Comparison of ENCODE assay signal across 8 mouse cellular contexts in genomic region chr1:43358191-43358590, GRCm38 (mm10).
DNase-seq lines count a peak whose midpoint lies in the region; ATAC-seq and TF ChIP-seq lines count a peak whose summit lies in the region.

No protein-coding gene starts in this region.

- H3K36me3 ChIP-seq in C2C12 (ENCODE audit: control insufficient read depth, insufficient read depth): no peaks in the 10 kb centered on the region
- no peaks in the 10 kb centered on the region for H3K36me3 ChIP-seq in forebrain, embryonic 12.5 days (replicated peaks)
- no peaks in the 10 kb centered on the region for H3K36me3 ChIP-seq in lung, embryonic 16.5 days (ENCODE audit: control insufficient read depth, insufficient read depth, low read length)

- no peak overlapping the region for H3K4me3 ChIP-seq in C2C12 (ENCODE audit: insufficient read depth, poor library complexity, severe bottlenecking)
- H3K4me3 ChIP-seq in forebrain, embryonic 12.5 days (replicated peaks): no peak overlapping the region
- no peak overlapping the region for H3K4me3 ChIP-seq in lung, embryonic 16.5 days (ENCODE audit: low read length)

- H3K9ac ChIP-seq in forebrain, embryonic 12.5 days: no peak overlapping the region
- no peak overlapping the region for H3K9ac ChIP-seq in lung, embryonic 16.5 days (ENCODE audit: low read length)

- no peak overlapping the region for H3K4me2 ChIP-seq in forebrain, embryonic 12.5 days
- H3K4me2 ChIP-seq in lung, embryonic 16.5 days (ENCODE audit: low read depth, low read length): no peak overlapping the region

- peak; percentile 89; the same call in 1 of the 2 replicates for ATAC-seq in forebrain, embryonic 12.5 days (ENCODE audit: low FRiP score)
- ATAC-seq in lung, embryonic 16.5 days (ENCODE audit: low read depth): peak; percentile 40; the same call in 1 of the 2 replicates
- no peak for ATAC-seq in inflammation-experienced regulatory T-cells, adult 6 months
- ATAC-seq in megakaryocyte, adult 5-6 weeks (ENCODE audit: poor library complexity, severe bottlenecking): no peak

- no peak overlapping the region for H3ac ChIP-seq in C2C12 (ENCODE audit: control insufficient read depth, insufficient read length, low read depth)

- DNase-seq in brain, embryonic 14.5 days (ENCODE audit: low read depth): peak; percentile 92
- peak; percentile 45 to 57 for DNase-seq in kidney, postnatal 25 days
- peak; percentile 15 for DNase-seq in retina, adult 2 months (ENCODE audit: low read depth, low spot score)

- no peaks in the 10 kb centered on the region for H3K79me3 ChIP-seq in C2C12 (ENCODE audit: low read depth)

- H3K27me3 ChIP-seq in C2C12 (ENCODE audit: control insufficient read depth, insufficient read depth, insufficient read length): no peaks in the 10 kb centered on the region
- 0 out of 2 replicates have a peak, but pooled peaks cover under 1% of the 10 kb centered on the region for H3K27me3 ChIP-seq in forebrain, embryonic 12.5 days
- no peaks in the 10 kb centered on the region for H3K27me3 ChIP-seq in lung, embryonic 16.5 days (ENCODE audit: control insufficient read depth, insufficient read depth, low read depth, low read length)

- TF ChIP-seq POLR2A in brain, embryonic 14.5 days (IDR thresholded peaks at IDR 0.05; ENCODE audit: borderline replicate concordance, extremely low read depth, insufficient read depth, insufficient read length, poor library complexity, severe bottlenecking): no peak

- H3K27ac ChIP-seq in forebrain, embryonic 12.5 days: no peak overlapping the region
- H3K27ac ChIP-seq in lung, embryonic 16.5 days (ENCODE audit: low read length): no peak overlapping the region

- peaks cover 19% of the 10 kb centered on the region for H3K4me1 ChIP-seq in forebrain, embryonic 12.5 days
- H3K4me1 ChIP-seq in lung, embryonic 16.5 days (replicated peaks; ENCODE audit: control insufficient read depth, insufficient read depth, low read length): peaks cover 27% of the 10 kb centered on the region

- H3K9me3 ChIP-seq in forebrain, embryonic 12.5 days: no peaks in the 10 kb centered on the region
- no peaks in the 10 kb centered on the region for H3K9me3 ChIP-seq in lung, embryonic 16.5 days (ENCODE audit: control insufficient read depth, low read length)

- H3K79me2 ChIP-seq in C2C12 (ENCODE audit: control insufficient read depth, insufficient read depth): no peaks in the 10 kb centered on the region

- TF ChIP-seq CTCF in C2C12 (IDR thresholded peaks at IDR 0.05; ENCODE audit: control insufficient read depth, insufficient read depth, insufficient read length): no peak
- no peak for TF ChIP-seq CTCF in brain, embryonic 14.5 days (IDR thresholded peaks at IDR 0.05; ENCODE audit: borderline replicate concordance, extremely low read depth, insufficient read depth, insufficient read length)

- 44% methylated on average over 6 of the region's 6 CpGs for WGBS in forebrain, embryonic 12.5 days
- 41% methylated on average over 6 of the region's 6 CpGs for WGBS in lung, embryonic 16.5 days

TF ChIP-seq in C2C12, 6 proteins besides CTCF, POLR2A, EP300 and RAD21:
- TF ChIP-seq MYOD1 (IDR thresholded peaks at IDR 0.05; ENCODE audit: control insufficient read depth, insufficient read length, low read depth) (peak; percentile 16), FOSL1 (IDR thresholded peaks at IDR 0.05; ENCODE audit: insufficient read depth, low read length, poor library complexity, severe bottlenecking) (no peak)

Comparison
In these comparisons a context has a peak if more than half of its experiments do, and no peak if none do; other contexts are left out.
1. DNase-seq: peak in every context shown above with its lines; median percentile 92 in brain, embryonic 14.5 days; 51 in kidney, postnatal 25 days; 15 in retina, adult 2 months.
2. ATAC-seq: peak in forebrain, embryonic 12.5 days (single experiment) and lung, embryonic 16.5 days (single experiment); none in inflammation-experienced regulatory T-cells, adult 6 months (single experiment) and megakaryocyte, adult 5-6 weeks (single experiment).